Mouse (Mus musculus) yolk sac, embryonic 10.5 days (tissue): ENCODE measurements around the gene Zfpm1.

Experiments used
- DNase-seq: peaks from one replicate; pipeline ENCODE4 v3.0.0-alpha.2; 2017; ENCODE audit warnings: low spot score

Zfpm1 gene

DNA sequence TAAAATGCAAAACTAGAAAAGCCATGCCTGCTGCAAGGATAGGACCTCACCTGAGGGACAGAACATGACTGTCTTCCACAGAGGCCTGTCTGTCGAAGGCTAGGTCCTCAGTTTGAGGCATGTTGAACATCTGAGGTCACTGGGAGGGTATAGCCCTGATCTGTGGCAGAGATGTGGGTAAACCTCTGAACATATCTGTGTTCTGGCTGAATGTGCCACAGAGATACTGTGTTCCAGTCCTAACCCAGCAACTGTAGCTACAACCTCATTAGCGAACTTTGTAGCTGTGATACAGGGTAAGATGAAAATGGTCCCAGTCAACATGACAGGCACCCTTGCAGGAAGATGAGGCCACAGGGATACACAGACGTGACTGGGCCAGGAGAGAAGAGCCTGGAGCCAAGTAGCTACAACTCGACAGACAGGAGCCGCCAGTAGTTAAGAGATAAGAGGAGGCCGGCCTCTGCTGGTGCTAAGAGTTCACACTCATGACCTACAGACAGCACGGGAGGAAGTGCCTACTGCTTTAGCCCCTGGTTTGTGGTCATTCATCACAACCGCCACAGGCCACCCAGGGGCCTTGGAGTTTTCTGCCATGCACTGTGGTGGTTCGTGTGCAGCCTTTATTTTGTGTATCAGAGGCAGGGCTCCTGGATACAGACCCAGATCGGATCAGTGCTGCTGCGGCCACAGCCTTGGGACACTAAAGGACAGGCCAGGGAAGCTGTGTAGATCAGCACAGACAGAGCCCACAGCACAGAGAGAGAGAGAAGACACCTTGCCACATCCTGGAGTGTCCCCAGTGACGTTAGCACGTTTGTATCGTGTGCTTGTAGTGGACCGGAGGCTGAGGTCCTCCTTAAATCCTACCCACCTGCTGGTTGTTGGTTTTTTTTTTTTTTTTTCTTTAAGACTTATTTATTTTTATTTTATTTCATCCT, 67.7 kb downstream of the Zfpm1 start:
- DNase-seq = peak; percentile 43

GRCm38 (mm10) chr8:122350309-122351089, 68.6 kb downstream of the Zfpm1 start:
- DNase-seq = no peak

GRCm38 (mm10) chr8:122354157-122354556, 72.2 kb downstream of the Zfpm1 start:
- DNase-seq = no peak

GRCm38 (mm10) chr8:122355642-122356606, 74.0 kb downstream of the Zfpm1 start:
- DNase-seq = no peak

GRCm38 (mm10) chr8:122357202-122357601, 75.3 kb downstream of the Zfpm1 start:
- no peak for DNase-seq

DNA sequence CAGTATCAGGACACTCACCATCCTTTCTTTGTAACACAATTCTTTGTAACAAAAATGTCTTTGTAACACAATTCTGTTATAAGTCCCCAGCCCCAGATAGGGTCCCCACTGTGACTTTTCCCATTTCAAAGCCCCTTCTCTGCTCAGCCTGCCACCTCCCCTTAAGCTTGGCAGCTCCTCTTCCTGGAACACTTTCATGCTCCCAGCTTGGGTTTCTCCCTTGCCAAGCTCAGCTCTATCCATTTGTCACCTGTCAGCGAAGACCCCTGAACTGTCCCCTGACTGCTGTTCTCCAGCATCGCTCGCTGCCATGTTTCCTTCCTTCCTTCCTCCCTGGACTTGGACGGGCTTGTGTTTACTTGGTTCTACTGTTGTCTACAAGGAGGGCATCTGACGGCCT, 75.7 kb downstream of the Zfpm1 start:
- DNase-seq = no peak

DNA sequence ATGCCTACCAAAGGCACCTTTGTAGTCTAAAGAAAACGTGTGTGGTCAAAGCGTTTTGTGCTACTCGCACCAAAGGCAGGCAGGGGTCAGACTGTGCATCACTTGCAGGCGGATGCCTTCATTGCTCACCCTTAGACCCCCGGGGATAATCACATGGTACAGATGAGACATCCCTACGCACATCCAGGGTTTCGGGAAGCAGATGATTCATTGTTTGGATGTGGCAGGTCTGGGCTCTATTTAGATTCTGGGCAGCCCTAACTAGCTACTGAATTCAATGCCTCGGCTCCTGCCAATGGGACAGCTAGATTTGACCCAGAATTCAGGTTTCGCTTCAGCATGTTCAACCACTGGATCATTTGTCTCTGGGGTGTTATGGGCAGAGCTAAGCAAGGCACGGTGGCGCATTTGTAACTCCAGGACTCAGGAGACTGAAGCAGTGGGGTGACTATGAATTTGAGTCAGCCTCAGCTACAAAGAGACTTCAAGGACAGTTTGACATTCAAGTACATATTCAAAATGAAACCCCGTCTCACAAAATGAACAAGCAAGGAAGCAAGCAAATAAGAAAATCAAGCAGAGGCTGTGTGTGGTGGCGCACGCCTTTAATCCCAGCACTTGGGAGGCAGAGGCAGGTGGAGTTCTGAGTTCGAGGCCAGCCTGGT, 77.3 kb downstream of the Zfpm1 start:
- no peak for DNase-seq

DNA sequence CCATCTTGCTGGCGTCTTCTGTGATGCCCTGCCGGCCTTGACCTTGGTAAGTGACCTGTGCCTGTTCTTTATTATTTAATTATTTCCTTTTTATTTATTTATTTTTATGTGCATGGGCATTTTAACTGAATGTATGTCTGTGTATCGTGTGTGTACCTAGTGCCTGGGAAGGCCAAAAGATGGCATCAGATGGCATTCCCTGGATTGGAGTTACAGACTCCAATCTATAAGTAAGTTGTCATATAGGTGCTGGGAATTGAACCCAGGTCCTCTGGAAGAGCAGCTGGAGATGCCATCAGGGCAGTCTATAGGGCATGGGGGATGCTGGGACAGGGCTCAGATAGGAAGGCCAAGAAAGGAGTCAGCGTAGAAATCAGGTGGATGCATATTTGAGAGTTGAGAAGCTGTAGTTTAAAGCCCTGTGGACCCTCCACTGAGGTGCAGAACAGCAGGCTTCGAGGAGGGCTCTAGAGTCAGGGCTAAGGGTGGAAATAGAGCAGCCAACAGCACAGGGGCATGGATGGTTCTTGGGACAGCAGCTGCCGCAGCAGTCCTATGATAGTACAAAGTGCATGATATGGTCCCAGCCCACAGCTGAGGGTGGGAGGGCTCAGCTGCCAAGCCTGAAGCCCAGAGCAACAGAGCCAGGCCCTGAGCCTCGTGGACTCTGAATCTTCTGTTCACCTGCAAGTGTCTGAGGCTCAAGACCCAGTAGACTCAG, 78.9 kb downstream of the Zfpm1 start, which contains the start of gene Trhr2:
TSS of gene Trhr2 (minus strand) at position 51 of the 721 bp plus-strand sequence.
- DNase-seq = no peak

DNA sequence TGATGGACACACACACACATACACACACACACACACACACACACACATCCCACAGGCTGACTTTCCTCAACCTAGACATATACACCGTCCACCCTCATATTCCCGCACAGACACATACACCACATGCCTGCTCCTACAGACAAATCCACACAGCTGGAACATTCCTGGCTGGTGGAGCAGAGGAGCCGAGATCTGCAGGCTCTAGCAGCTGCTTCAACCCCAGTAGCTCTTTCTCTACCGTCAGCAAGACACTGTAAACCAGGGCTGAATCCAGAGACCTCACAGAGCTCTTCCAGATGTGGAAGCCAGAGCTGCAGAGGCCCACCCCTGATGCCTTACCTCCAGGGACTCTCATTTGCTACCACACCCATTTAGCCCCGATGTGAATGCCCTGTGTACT, 80.3 kb downstream of the Zfpm1 start:
- DNase-seq = no peak

DNA sequence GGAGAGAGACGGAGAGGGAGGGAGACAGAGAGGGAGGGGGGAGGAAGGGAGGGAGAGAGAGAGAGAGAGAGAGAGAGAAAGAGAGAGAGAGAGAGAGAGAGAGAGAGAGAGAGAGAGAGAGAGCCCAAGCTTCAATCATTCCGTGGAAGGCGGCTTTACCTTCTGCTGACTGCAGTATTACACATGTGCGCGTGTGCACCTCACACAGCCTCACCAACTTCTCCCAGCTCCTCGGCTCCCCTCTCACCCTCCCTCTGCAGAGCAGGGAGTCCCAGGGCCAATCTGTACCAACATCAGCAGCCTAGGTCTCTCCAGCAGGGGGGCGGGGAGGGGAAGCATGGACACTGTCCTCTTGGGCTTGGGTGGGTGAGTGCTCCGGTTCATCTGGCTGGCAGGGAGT, 81.0 kb downstream of the Zfpm1 start:
- no peak for DNase-seq

- no peak for DNase-seq
Observed at GRCm38 (mm10) chr8:122368494-122368893, 86.6 kb downstream of the Zfpm1 start.

- peak; percentile 50 for DNase-seq
Observed at GRCm38 (mm10) chr8:122369665-122370064, 87.7 kb downstream of the Zfpm1 start.

DNA sequence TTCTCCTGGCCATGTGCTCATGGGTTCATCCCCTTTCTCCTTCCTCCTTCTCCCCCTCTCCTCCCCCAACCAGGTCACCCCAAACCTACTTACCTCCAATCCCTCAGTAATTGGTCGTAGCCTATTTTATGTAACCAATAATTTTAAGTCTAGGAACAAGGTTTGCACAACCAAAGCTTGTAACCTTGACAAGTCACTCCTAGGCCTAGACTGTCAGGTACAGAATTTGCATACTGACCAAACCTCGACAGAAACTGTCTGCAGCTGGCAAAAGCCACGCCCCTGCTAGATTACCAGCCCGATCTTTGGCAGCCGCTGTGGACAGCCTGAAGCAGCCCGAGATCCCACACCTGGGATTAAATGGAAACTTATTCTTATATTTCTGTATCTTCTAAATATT, 89.8 kb downstream of the Zfpm1 start:
- DNase-seq = no peak

DNA sequence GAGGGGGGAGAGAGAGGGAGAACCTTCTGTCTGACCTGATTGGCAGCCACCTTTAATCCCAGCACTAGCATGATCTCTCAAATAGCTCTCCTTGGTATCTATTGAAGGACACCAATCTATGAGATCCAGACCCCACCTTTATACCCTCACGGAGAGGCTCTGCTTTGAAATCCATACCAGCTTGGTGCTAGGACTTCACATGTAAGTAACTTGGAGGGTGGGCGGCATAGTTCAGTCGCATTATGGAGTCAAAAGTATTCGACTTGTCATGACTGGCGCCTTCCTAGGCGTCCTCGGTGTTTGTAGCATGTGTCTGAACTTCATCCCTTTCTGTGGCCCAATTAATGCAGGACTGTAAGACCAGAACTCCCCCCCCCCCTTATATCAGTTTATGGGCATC, 93.4 kb downstream of the Zfpm1 start:
- no peak for DNase-seq

DNA sequence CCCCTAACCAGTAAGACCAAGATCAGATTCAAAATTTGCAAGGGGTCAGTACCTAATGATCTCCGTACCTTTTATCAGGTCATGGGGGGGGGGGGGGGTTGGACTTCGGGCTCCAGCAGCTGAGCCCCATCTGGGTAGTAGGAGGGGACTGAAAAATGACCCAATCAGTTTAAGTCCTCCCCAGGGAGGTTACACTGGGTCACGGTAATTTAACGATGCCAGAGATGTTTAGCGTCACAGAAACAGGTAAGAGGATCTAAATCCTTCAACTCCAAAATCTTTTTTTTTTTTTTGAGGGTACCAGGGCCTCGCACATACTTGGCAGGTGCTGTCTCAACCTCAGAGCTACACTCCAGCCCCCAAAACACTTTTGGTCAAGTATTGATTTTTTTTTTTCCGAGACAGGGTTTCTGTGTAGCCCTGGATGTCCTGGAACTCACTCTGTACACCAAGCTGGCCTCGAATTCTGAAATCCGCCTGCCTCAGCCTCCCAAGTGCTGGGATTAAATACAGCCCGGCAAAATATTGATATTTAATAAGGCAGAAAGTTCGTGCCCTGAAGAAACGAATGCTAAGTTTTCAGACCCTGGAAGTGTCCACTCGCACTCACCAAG, 93.9 kb downstream of the Zfpm1 start:
- DNase-seq = no peak

DNA sequence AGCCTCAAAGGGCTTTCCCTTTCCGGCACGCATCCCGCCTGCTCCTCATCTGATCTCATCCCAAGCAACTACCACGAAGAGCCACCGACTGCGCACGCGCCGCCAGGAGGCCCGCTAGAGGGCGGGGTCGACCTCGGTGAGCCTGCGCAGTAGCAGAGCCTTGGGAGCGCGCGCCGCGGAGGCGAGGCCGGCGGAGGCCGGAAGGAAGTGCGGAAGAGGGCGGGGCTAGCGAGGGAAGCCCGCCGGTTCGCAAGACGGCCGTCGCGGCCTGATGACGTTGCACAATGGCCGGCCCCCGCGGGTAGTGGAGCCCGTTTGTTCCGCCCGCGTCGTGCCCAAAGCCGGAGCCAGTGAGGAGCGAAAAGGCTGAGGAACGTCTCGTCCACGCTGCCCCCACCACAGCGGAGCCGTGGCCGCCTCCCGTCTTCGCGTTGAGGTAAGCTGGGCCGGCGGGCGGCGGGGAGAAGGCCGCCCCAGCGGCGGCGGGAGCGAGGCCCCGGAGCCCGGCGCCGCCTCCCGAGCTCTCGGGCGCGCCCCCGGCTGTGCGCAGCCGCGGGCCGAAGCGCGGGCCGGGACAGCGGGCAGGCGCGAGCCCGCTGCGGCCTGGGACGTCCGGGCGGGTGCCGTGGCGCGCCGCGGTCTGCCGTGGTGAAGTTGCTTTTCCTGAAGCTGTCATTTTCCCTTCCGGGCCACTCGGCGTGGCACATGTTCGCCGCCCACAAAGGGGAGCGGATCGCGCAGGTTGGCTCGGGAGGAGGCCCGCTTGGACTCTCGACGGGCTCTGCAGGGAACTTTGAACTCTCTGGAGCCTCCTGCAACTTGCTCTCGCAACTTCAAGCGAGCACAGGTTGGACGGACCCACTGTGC, 94.7 kb downstream of the Zfpm1 start, which contains the start of gene Zc3h18:
TSS of gene Zc3h18 (plus strand) at position 245 of the 867 bp plus-strand sequence.
- peak; percentile 98 for DNase-seq

DNA sequence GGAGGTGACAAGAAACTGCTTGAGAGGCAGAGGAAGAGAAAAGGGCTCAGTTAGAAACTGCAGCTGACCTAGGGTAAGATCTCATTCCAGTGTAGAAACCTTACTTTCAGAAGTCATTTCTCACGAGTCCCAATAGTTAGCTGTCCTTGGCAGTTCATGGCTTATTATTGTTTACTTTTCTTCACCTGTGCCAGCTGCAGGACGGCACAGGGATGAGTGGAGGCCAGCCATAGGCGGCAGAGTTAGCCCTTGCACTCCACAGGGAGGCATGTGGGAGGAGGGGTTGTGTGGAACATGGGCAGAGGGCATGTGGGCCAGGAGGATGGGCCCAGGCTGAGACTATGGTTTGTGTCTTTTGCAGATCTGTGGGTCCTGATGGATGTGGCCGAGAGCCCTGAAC, 101.1 kb downstream of the Zfpm1 start:
- no peak for DNase-seq
